Mouse (Mus musculus) heart, postnatal 0 days (tissue): ENCODE data around the gene Pde8a. TPM values are rescaled to one million over a fixed set of nuclear protein-coding genes. Genes with fewer than 3 reads are reported as not detected.
"Not testable (repeated sequence)": the region's sequence is repeated elsewhere in the genome, so short reads cannot be mapped to it uniquely, and the experiment has no call there.

ENCODE experiments used
- ATAC-seq: fragments of 200-750 bp; cut with Nextera tagmentation; 2 replicates; pipeline ENCODE4 v1.8.0; 2017; ENCODE audit warnings: low read depth, moderate number of reproducible peaks, moderate library complexity; ENCODE audit not compliant: insufficient read depth
- DNase-seq: peaks from one replicate; pipeline ENCODE4 v3.0.0-alpha.2; 2016; ENCODE audit warnings: low spot score
- H3K27ac ChIP-seq: fragments of 300-500 bp; sonication (generic); 2 replicates; pipeline ENCODE4 v1.5.1; 2014; ENCODE audit warnings: low read depth, mild to moderate bottlenecking
- H3K27me3 ChIP-seq: fragments of 300-500 bp; sonication (generic); 2 replicates; pipeline ENCODE4 v1.6.1; 2014; ENCODE audit warnings: low read length, mixed read lengths; ENCODE audit not compliant: control insufficient read depth, insufficient read depth
- H3K36me3 ChIP-seq: fragments of 300-500 bp; sonication (generic); replicated peaks from 2 replicates; pipeline ENCODE4 v1.6.1; 2014; ENCODE audit warnings: low read length, mixed read lengths; ENCODE audit not compliant: control insufficient read depth, insufficient read depth
- H3K4me1 ChIP-seq: fragments of 300-500 bp; sonication (generic); 2 replicates; pipeline ENCODE4 v1.6.1; 2014; ENCODE audit warnings: antibody characterized with exemption; ENCODE audit not compliant: control insufficient read depth, insufficient read depth
- H3K4me2 ChIP-seq: fragments of 300-500 bp; sonication (generic); 2 replicates; pipeline ENCODE4 v1.6.1; 2014; ENCODE audit warnings: low read depth, mild to moderate bottlenecking, low read length, moderate library complexity
- H3K4me3 ChIP-seq: fragments of 300-500 bp; sonication (generic); 2 replicates; pipeline ENCODE4 v1.5.1; 2014; ENCODE audit warnings: low read depth, low read length
- H3K9ac ChIP-seq: fragments of 300-500 bp; sonication (generic); replicated peaks from 2 replicates; pipeline ENCODE4 v1.6.1; 2014; ENCODE audit warnings: low read depth, low read length, mixed read lengths
- H3K9me3 ChIP-seq: fragments of 300-500 bp; sonication (generic); replicated peaks from 2 replicates; pipeline ENCODE4 v1.6.1; 2016; ENCODE audit warnings: low read length; ENCODE audit not compliant: control insufficient read depth
- CTCF ChIP-seq: IDR thresholded peaks from 2 replicates; pipeline ENCODE4 v1.5.1; 2016; ENCODE audit warnings: antibody characterized with exemption, control low read depth, low read depth
- EP300 ChIP-seq: IDR thresholded peaks from 2 replicates; pipeline ENCODE4 v1.6.1; 2016; ENCODE audit warnings: antibody characterized with exemption, low read depth
- WGBS: fragments of 180-500 bp; shearing (Covaris S2); extraction: QIAGEN DNeasy Blood & Tissue Kit; methylation state at CpG from one replicate; pipeline ENCODE4 v1.1.7; 2014; 5-methylcytosine and 5-hydroxymethylcytosine counted together
- polyA plus RNA-seq: library from polyadenylated mRNA; unstranded; fragments of >200 nt; fragmentation: Nextera tagmentation; extraction: Ambion mirVana; gene quantifications from 2 replicates; pipeline ENCODE4 v1.2.1, GENCODE M21; 2015
- total RNA-seq: library from RNA; depleted of rRNA; stranded (reverse); fragments of >200 nt; gene quantifications from 2 replicates; pipeline ENCODE4 v1.2.3, GENCODE M21; 2014; ENCODE audit warnings: low replicate concordance

Gene Pde8a
- total and polyA plus RNA-seq, 2 experiments from 2014 or later = 4.5 to 9.6 TPM

DNA sequence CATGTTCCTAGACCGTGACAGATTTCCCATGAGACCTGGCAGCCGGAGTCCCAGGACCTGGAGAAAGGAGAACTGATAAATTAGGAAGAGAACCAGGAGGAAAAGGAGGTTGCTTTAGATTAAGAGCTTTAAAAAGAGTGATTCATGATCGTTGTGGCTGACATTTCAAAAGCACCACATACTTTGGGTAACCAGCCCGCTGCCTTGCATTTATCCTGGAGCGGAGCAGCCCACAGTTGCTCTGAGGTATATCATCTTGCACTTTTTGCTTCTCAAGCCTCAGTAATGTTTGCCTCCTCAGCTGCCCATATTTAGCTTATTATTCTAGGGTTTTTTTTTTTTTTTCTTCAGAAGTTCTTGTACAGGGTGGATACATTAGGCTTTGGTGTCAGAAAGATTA lies 11.0 kb upstream of the Pde8a start:
- no peak for ATAC-seq
- H3K4me1 ChIP-seq = peaks cover 9% of the 10 kb centered on the region; the same call in 1 of the 2 replicates
- no peak overlapping the region for H3K4me2 ChIP-seq
- H3K4me3 ChIP-seq = no peak overlapping the region
- no peak for DNase-seq
- H3K9me3 ChIP-seq = no peaks in the 10 kb centered on the region
- TF ChIP-seq CTCF = no peak
- no peak for TF ChIP-seq EP300
- no peaks in the 10 kb centered on the region for H3K27me3 ChIP-seq
- no peaks in the 10 kb centered on the region for H3K36me3 ChIP-seq
- no peak overlapping the region for H3K9ac ChIP-seq
- 63% methylated on average over 5 of the region's 5 CpGs for WGBS
- no peak overlapping the region for H3K27ac ChIP-seq

DNA sequence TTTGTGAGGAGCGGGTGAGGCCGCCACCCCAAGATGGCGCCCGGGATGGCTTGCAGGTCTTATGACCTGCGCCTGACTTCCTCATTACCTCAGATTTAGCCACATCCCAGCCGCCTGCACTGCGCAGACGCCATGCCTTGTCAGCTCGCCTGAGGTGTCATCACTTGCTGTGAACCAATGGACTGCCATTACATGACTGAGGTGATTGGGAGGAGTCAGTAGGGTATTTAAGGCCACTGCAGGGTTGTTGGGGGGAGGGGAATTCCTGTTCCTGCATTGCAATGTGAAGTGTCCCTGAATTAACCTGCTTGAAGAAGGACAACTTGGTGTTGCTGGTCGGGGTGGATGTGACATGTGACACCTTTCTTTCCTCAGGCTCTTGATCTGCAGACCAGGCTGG lies 9.8 kb upstream of the Pde8a start:
- WGBS = 82% methylated on average over 10 of the region's 10 CpGs
- not testable (repeated sequence) for DNase-seq, H3K4me2 ChIP-seq, H3K27me3 ChIP-seq, H3K4me3 ChIP-seq, ATAC-seq, H3K9ac ChIP-seq, H3K36me3 ChIP-seq, H3K9me3 ChIP-seq, H3K4me1 ChIP-seq, H3K27ac ChIP-seq

- TF ChIP-seq EP300 = no peak
- peak; percentile 69 for TF ChIP-seq CTCF
- Histone ChIP-seq H3K4me1 (peaks cover 5% of the 10 kb centered on the region; the same call in 1 of the 2 replicates), H3K9ac (no peak overlapping the region), H3K27ac (no peak overlapping the region), H3K36me3 (no peaks in the 10 kb centered on the region), H3K4me3 (no peak overlapping the region), H3K9me3 (no peaks in the 10 kb centered on the region), H3K4me2 (no peak overlapping the region), H3K27me3 (0 out of 2 replicates have a peak, but pooled peaks cover 2% of the 10 kb centered on the region)
- DNase-seq = peak; percentile 16
- 24% methylated on average over 6 of the region's 6 CpGs for WGBS
- ATAC-seq = no peak
Measured at GRCm38 (mm10) chr7:81208944-81209343, 4.5 kb upstream of the Pde8a start.

DNA sequence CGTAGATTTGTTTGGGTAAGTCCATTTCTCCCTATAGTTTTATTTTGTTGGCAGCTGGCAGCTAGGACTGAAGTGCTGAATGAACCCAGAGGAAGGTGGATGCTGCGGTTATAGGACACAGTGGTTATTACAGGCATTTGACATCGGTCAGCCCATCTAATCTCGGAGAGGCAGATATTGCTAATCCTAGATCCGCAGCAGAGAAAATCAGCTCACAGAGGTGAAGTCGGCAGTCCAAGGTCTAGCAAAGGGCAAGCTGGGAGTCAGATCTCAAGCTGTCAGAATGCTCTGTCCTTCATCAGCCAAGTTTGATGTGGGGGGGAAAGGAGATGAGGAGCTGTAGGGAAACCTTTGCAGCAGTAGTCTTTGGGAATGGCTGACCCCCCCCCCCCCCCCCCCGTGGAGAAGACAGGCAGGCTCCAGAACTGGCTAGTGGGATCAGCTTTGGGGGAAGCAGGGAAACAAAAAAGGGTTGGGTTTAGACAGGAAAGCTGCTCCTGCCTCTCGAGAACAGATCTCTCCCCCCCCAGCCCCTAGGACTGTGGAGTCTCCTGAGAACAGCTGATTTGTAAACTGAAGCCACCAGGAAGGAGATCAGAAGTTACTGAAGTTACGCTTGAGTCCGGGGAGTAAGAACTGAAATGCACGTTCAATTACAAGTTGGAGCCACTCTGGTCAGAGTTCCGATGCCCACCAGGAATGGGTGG lies 3.3 kb upstream of the Pde8a start:
- 0 out of 2 replicates have a peak, but pooled peaks cover 2% of the 10 kb centered on the region for H3K27me3 ChIP-seq
- TF ChIP-seq EP300 (no peak), CTCF (no peak)
- H3K27ac ChIP-seq = no peak overlapping the region
- peaks cover 5% of the 10 kb centered on the region; the same call in 1 of the 2 replicates for H3K4me1 ChIP-seq
- DNase-seq (no peak), ATAC-seq (no peak)
- no peaks in the 10 kb centered on the region for H3K36me3 ChIP-seq
- H3K4me3 ChIP-seq = no peak overlapping the region
- H3K9ac ChIP-seq = no peak overlapping the region
- 41% methylated on average over 12 of the region's 12 CpGs for WGBS
- no peak overlapping the region for H3K4me2 ChIP-seq
- no peaks in the 10 kb centered on the region for H3K9me3 ChIP-seq

- peaks cover 5% of the 10 kb centered on the region; the same call in 1 of the 2 replicates for H3K4me1 ChIP-seq
Measured at GRCm38 (mm10) chr7:81211760-81212159, 1.6 kb upstream of the Pde8a start.

DNA sequence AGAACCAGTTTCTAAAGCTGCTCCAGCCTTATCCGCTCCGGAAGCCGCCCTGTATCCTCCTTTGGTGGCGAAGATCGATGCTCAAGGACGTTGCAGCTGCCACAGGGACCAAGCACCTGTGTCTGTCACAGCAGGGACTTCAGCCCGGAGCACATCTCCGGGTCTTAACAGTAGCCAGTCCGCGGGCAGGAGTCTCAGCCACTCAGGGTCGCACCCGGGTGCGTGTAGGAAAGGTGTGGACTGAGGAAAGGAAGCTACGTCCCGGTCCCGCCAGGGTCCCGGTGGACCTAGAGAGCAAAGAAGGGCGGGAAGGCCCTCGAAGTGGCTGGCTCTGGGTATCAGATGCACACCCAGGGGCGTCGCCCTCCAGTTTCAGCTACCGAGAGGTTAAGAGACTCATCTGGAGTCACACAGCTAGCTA lies 1.1 kb upstream of the Pde8a start:
- peak overlapping the region; percentile 64 for H3K4me3 ChIP-seq
- H3K27me3 ChIP-seq = 0 out of 2 replicates have a peak, but pooled peaks cover 2% of the 10 kb centered on the region
- H3K4me2 ChIP-seq = peak overlapping the region; percentile 58
- DNase-seq (peak; percentile 72), ATAC-seq (peak; percentile 72)
- peak overlapping the region; percentile 52; the same call in 1 of the 2 replicates for H3K9ac ChIP-seq
- H3K27ac ChIP-seq = peak overlapping the region; percentile 82
- no peak for TF ChIP-seq CTCF
- TF ChIP-seq EP300 = peak; percentile 50; the same call in 1 of the 2 replicates
- peaks cover 5% of the 10 kb centered on the region; the same call in 1 of the 2 replicates for H3K4me1 ChIP-seq
- H3K9me3 ChIP-seq = no peaks in the 10 kb centered on the region
- no peaks in the 10 kb centered on the region for H3K36me3 ChIP-seq
- under 1% methylated on average over 22 of the region's 22 CpGs for WGBS

More at GRCm38 (mm10) chr7:81211760-81212159, 1.6 kb upstream of the Pde8a start:
- TF ChIP-seq CTCF = no peak
- no peak for TF ChIP-seq EP300
- Histone ChIP-seq H3K9ac (no peak overlapping the region), H3K27me3 (0 out of 2 replicates have a peak, but pooled peaks cover 2% of the 10 kb centered on the region), H3K36me3 (no peaks in the 10 kb centered on the region), H3K9me3 (no peaks in the 10 kb centered on the region), H3K27ac (peak overlapping the region; percentile 82), H3K4me3 (peak overlapping the region; percentile 64), H3K4me2 (peak overlapping the region; percentile 58)
- no peak for ATAC-seq
- WGBS = 13% methylated on average over 8 of the region's 8 CpGs
- peak; percentile 38 for DNase-seq
